Mouse (Mus musculus): ENCODE data around the gene Hap1.

DNA sequence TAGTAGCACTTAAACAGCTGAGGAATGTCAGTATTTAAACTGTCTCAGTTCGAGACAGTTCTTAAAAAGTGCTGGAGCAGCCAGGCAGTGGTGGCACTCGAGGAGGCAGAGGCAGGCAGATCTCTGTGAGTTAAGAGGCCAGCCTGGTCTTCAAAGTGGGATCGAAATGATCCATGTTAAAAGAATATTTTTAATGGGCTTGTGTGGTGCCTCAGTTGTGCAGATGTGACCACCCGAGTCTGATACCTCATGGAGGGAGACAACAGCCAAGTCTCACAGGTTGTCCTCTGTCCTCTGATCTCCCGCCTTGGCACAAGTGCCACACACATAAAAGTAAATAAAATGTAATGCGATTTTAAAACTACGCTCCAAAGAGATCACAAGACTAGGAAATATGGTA, 42.6 kb upstream of the Hap1 start:
- TF ChIP-seq POLR2A (IDR thresholded peaks at IDR 0.05; ENCODE audit: insufficient read depth, low read depth, low read length): no peak
- TF ChIP-seq CTCF (IDR thresholded peaks at IDR 0.05): no peak
